Mouse (Mus musculus) E14TG2a.4 (cell line): ENCODE data around the gene Slc41a1.

Experiments
- CTCF ChIP-seq: conservative IDR thresholded peaks from 2 replicates; pipeline ENCODE4 v1.5.1; 2014; ENCODE audit warnings: low read length
- NANOG ChIP-seq: IDR thresholded peaks from 2 replicates; pipeline ENCODE4 v1.6.1; 2014; ENCODE audit warnings: borderline replicate concordance, low read length, mixed read lengths

- no peak for TF ChIP-seq CTCF
- TF ChIP-seq NANOG: no peak
These were observed 17.6 kb downstream of the Slc41a1 start for GRCm38 (mm10) chr1:131844883-131845282.
